Mouse (Mus musculus) fat pad, adult 2 months (tissue): ENCODE results near the gene Actrt2.

ENCODE experiments used
- DNase-seq: peaks from one replicate; pipeline ENCODE4 v3.0.0-alpha.2; 2011; ENCODE audit warnings: low read depth, low spot score; ENCODE audit errors: extremely low read depth

The Actrt2 gene

DNA sequence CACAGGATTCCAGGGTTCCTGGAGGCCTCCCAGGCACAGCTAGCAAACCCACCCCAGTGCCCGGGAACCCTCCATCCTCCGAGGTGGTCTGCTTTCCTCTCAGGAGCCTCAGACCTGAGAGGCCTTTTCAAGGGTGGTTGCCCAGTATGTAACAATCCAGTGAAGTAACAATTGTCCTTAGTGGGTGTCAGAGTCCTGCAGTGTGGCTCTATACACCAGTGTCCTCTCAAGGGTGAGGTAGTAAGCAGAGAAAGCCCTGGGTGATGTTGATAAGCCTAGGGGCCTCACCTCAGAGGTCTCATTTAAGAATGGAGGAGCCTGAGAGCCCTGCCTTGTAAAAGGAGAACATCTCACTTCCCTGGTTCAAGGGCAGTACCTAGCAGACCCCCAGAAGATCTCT lies at the start of gene Actrt2:
Gene Actrt2, minus strand, starts transcription at position 101 of the 400 bp plus-strand sequence.
- no peak for DNase-seq

DNA sequence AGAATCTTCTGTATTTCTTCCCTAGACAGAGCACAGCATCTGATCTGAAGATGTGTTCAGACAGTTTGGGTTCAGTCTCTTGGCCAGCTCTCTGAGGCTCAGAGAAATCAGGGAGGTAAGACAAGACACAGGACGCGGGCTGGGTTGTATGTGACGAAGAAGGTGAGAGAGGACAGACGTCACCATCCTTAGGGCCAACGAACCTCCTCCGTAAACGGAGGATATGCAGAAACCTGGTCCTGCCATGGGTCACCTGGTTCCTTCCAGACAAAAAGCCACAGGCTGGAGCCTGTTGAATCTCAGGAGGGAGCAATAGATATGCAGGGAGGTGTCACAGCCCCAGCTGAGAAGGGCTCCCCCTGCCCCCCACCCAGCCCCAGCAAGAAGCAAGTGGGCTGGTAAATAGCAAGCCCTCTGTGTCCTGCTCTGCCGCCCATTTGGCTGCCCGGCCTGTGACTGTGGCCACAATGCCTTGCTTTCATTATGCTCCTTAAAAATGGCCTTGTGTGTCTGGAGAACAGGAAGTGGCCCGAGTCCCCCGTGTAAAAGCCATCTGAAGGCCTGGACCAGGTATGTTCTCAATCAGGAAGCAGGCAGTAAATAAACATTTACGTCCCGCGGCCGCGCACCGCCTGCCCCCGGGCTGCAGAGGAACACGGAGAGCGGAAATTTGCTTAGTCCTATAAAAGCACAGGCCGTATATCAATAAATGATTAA lies 41.9 kb upstream of the Actrt2 start:
- no peak for DNase-seq

DNA sequence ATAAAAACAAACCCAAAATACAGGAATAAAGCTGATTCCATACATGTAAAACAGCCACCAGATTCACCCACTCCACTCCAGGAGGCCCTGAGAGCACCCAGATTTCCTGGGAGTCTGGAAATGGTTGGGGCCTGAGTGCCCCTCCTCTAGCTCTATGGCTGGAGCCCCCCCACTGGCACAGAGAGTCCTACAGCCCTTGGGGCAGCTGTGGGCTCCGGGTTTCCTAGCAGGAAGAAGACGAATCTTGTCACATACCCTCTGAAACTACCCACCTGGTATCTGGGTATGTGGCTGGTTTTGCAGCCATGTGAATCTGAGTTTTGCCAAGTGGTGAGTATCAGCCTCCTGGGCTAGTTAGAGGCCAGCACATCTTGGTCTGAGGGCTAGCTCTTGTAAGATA lies 41.1 kb upstream of the Actrt2 start:
- no peak for DNase-seq

DNA sequence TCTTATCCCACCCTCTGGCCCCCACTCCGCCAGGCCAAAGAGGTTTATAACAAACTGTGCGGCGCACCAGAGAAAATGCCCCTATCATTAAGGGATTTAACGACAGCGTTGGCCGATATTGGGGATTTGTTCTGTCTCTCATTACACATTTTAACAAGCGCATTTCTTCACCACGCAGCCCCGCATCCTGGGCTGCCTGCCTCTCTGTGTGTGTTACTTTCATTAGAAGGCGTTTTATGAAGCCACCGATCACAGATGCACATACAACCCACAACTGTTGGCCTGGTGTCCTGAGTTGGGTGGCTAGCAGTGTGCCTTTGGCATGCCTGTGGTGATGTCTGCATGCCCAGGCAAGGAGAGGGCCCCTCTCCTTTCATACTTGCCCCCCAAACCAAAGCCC lies 40.6 kb upstream of the Actrt2 start:
- DNase-seq, result no peak

DNA sequence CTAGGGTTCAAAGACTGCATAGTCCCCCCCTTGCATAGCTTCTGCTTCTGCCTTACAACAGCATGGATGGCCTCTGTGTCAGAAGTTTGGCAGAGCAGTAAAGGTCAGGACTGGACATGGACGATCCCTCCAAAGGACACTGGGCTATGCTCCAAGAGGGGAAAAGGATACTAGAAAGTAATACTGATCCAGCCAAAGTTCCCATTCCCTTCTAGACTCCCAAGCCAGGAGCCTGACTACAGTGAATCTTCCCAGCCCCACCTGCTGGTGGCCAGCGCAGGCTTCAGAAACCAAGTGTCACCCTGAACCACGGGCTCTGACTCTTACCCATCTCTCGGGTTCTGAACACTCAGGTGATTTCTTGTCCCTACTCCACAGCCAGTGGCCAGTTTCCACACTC lies 39.9 kb upstream of the Actrt2 start:
- no peak for DNase-seq

DNA sequence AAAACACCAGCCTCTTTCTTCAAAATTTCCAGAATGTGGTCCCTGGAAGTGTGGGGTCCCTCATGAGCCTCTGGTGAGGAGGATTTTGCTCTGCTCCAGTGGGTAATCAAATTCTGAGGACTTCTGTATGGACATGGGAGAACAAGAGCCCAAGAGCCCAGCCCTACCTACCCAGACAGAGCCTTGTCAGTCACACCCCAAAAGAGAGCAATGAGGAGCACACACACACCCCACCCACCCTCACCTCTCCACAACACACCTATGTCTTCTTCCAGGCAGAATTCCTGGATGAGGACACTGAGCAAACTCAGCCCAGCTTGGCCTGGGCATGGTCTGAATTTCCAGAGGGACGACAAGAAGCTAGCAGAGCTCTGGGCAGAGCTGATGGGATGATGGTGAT lies 38.8 kb upstream of the Actrt2 start:
- no peak for DNase-seq

DNA sequence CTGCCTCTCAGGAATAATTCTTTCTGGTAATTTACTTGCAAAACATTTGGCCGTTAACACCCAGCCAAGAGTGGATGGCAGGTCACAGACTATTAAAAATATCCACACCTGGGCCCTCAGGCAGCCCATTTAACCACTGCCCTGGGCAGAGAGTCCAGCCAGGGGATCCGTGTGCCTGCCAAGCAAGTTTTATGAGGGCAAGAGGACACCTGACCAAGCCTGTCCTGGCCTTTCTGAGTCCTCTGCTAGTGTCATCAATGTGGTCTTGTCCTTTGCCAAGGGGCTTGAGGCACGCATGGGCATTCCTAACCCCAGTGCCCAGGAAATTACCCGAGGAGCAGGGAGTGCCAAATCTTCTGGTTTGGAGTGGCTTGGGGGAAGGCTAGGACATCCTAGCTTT lies 38.0 kb upstream of the Actrt2 start:
- no peak for DNase-seq

DNA sequence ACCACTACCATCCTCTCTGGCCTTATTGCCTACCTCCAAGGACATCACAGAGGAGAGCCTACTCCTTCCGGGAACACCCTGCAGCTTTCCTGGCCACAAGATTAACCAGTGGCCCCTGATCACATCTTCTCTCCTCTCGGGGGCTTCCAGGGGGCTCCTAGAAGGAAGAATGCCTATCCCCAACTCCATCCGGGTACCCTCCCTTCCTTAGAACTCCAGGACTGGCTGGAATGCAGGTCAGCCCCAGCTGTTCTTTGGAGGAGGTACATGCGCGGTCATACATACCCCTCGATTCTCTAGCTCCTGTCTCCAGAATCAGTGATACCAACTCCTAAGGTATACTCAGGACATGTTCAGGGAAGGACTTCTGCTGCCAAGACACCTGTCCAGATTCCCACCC lies 37.4 kb upstream of the Actrt2 start:
- DNase-seq, result no peak

DNA sequence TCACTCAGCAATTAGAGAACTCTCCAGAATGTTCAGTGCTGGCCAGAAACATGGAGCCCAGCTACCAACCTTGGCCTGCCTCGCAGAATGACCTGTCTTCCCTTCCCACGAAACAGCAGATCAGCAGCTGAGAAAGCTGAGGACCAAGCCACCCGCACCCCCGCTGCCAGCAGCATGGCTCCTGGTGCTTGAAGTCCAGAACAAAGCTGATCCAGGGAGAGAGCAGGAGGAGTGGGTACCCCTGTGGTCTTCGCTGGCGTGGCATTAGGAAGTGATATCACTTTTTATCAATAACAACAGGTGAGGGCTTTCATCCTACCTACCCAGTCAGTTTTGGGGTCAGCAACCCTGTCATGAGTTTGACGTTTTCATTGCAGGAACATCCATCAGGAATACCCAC lies 36.9 kb upstream of the Actrt2 start:
- no peak for DNase-seq

DNA sequence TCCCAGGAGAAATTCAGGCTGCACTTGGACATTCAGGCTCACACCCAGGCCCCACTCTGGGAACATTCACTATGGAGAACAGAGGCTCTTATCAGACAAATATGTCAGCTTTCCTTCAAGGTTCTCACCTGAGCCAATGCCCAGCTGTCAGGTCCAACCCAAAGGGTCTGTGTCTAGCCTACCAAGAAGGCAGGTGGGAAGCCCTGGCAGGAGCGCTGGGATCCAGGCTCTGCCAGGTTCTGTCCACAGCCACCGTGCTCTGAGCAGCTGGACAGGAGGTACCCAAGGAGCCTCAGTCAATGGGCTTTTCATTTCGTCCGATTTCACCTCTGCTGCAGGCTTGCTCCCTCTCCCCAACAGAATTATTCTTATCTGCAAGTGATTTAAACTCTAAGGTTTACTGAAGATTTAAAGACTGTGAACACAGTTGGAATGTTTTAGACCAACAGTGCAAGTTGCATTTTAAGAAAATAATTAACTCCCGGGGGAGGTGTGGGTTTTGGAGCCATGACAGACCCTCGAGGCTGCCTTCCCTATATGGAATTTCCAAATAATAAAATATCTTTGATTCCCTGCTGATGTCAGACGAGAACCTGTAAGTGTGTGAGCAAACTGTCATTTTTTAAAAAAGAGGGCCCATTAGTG lies 35.9 kb upstream of the Actrt2 start:
- no peak for DNase-seq

DNA sequence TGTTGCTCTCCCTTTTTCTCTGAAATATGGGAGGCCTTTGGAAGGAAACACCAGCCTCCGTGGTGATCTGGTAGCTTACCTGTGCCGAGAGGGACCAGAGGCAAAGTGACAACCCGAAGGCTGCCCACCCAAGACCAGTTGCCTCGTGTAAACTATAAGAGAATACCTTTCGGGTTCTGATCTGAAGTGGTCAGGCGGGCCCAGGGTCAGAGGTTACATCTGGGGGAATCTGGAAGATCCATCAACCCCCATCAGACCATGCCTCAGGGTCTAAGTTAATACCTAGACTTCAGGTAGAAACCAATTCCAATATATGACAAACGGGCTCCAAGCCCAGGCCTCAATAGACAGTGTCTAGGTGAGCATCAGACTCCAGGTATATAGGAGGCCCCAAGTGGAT lies 35.3 kb upstream of the Actrt2 start:
- DNase-seq, result no peak

DNA sequence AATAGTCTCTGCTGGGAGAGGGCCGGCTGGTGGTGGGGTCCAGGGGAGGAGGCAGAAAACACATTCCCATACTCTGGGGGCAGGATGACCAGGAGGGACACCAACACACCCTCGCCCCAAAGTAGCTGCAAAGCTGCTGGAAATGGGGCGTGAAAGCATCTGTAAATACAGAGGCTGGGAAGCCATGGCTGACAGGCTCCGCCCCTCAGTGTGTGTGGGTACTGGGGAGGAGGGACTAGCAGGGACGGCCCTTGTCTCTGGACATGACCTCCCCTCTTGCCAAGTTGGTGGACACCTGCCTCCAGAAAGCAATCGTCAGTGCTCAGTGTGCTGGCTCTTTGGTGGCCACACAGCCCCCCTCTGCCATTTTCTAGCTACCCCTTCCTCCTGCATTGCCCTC lies 34.5 kb upstream of the Actrt2 start:
- DNase-seq, result no peak

DNA sequence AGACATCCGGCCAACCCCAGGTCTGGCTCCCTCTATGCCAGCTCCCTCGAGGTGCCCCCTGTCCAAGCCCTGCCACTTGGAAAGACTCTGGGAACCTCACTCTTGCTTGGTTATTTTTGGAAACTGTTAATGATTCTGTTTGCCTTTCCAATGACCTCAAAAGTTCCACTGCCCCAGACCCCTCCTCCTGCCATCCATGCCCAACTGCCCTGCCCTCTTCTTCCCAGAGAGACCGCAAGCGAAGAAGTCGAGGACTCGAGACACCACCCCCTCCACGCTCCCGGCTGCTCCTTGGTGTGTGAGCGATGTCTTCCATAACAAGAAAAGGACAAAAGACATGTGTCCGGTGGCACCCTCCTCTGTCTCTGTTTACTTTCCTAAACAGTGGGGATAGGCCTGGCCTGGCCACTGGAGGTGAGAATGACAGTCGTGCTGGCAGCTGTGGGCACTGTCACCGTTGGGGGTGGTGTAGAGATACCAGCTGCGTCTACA lies 33.3 kb upstream of the Actrt2 start:
- no peak for DNase-seq

DNA sequence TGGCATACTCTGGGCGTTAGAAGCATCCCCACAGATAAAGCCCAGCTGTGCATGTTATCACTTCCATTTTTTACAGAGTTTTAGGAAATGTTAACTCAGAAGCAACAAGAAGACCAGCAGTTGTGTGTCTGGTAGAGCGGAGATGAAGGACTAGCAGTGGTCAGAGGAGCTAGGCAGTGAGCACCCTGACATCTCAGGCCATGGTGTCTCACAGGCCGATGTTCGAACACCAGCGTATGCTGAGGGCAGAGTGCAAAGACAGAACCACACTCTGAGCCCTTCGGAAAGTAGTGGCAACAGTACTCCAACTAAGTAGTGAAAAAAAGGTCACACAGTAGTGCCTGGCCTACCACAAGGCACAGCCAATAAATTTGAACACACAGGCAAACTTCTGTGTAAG lies 32.8 kb upstream of the Actrt2 start:
- no peak for DNase-seq

DNA sequence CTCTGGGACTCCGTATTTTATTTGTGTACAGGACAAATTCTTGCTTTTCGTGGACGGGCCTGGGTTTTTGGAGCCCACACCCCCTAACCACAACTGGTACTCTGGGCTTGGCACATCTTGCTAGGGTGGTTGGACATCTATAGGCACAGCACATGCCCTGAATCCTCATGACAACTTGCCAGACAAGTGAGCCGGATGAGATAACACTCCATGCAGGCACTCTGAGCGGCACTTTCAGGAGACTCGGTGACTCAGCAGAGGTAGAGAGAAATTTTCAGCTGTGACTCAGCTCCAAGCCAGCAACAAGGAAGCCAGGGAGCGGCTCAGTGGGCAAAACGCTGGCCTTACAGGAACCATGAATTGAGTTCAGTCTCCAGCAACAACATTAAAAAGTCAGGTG lies 31.6 kb upstream of the Actrt2 start:
- DNase-seq, result no peak

DNA sequence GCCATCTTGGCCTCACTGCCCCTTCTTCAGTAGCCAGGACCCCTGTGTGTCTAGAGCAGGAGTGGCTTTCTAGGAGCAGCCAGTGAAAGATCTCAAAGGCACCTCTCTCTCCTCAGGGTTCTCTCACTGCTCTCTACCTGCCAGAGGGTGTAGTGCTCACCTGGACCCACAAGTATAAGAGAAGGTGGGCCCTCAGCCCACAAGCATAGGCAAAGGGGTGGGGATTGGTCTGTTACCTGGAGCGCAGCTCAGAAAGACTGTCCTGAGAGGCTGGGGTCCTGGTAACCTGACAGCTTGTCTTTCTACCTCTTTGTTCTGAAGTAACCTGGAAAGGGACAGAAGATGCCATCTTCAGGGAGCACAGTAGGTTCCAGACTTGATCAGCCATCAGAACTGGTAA lies 31.0 kb upstream of the Actrt2 start:
- DNase-seq, result no peak

DNA sequence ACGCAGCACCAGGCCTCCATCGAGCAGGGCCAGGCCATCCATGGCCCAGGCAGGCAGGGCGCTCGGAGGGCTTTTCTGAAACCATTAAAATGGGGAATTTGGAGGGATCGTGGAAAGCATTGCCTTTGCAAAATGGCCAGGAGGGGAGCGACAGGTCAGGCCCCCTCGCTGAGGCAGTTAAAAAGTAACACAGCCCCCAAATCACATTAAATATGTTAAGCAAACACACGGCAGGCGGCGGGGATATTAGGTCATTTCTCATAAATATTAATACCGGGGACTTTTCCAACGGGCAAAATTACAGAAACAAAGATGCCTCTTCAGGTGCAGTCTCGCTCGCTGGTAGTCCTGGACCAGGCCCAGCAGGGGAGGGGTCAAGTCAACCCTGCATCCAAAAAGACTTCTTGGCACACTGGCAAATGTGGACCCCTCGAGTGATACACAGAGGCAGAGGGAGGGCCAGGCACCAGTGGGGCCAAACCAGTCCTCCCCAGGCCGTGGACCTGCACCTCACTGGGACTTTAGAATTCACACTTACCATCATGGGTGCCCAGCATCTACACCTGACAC lies 30.4 kb upstream of the Actrt2 start:
- DNase-seq, result no peak

DNA sequence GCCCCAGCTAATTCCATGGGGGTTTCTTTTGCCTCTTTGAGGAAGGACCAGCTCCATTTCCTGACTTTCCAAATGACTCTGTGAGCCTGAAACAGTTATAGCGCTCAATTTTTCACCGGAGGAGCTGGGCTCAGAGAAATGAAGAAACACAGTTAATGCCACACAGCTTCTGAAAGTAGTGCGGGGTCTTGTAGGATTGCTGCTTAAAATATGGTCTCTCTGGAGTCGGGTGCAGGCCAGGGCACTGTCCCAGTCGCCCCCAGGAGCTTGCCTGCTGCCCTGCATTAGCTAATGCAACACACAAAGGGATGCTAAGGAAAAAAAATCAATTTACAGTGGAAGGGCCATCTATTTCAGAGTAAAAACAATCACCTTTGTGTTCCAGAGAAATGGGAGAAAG lies 29.8 kb upstream of the Actrt2 start:
- no peak for DNase-seq

DNA sequence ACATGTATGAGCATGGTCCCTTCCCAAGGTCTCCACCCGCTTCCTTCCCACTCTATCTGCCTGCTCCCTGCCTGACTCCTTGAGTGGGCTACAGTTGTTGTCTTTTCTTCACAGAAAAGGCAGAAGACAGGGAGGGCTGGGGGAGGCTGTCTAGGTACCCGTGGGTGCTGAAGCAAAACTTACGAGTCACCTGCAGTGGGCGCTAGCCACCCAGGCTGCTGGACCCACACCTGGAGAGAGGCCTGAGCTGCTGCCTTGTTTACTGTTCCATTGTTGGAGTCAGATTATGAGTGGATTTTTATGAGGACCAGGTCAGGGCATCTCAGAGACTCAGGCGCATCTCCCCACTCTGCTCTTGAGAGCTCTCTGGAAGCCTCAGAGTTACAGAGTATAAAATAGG lies 28.9 kb upstream of the Actrt2 start:
- no peak for DNase-seq

DNA sequence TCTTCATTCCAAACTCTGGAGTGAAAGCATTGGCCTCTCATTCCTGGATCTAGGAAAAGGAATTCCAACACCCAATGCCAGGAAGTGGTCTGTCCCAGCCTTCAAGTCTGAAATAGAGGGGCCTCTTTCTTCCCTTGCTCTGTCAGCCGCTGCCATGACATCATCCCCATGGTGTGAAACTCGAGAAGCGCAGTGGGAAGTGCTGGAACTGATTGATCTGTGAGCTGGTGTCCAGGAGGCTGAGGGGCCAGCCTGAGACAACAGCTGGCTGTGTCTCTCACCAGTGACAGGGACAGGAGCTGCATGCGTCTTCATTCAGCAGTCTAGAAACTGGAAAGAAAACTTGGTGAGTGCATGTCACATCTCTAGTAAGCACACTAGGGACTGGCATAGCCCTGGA lies 28.5 kb upstream of the Actrt2 start:
- no peak for DNase-seq

DNA sequence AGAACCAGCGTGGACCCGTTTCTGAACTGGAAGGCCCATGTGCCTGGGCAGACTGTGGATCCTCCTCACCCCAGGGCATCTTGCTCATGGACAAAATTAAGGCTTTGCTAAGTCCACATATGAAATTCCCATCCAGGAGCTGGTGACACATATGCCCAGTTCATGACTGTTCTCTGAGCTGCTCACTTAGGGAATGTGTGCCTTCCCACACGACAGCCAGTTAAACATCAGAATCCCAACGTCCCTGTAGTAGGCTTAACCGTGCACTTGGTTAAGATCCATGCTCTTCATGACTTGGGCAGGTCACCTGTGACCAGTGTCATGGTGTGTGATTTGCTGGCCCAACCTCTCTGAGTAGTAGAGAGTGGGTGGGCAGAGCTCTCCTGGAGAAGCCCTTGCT lies 26.7 kb upstream of the Actrt2 start:
- no peak for DNase-seq

DNA sequence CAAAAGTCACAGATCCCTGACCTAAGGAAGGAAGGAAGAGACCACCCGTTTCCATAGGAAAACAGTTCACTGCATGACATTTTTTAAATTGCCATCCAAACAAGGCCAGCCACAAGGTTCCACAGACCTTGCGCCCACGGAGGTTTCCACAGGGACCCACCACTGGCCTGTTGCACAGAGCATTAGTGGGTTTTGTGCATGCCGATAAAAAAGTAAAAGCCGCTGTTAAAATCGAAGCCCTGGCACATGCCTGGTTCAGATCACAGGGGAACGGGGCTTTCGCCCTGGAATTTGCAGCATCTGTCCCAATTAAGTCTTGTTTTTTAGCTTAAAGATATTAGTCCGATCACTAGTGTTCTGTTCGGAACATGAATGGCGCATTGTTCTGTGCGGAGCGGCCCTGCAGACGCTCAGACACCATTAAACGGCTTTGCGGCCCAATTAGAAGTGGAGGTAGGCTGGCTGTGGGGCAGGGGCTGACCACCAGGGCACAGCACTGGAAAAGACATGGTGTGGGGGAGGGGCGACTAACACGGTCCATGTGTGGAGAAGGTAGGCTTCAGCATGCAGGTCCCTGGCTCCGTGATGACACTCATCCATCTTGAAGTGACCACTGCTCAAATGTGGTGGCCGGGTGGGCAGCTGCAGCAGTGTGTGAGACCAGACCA lies 25.8 kb upstream of the Actrt2 start:
- no peak for DNase-seq
